Comparison of ENCODE assay signal across 22 mouse cellular contexts in the genomic region with DNA sequence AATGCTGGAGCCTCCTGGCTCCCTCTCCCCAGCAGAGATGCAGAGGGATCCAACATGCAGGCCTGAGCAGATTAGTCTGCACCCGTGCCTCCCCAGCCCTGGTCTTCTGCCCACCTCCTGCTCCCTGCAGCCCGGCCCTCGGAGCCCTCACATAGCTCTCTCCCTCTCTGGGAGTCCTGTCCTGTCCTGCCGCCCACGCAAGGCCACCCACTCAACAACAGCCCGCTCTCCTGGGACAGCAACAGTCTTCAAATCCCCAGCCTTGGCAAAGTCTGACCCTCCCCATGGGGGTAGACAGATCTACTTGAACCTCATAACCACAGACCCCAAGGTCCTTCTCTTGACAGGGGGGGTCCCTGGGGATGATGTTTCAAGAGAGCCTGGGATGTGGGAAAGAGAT. TPM values are rescaled to one million over a fixed set of nuclear protein-coding genes. Genes with fewer than 3 reads are reported as not detected.
DNase-seq lines count a peak whose midpoint lies in the region; ATAC-seq and TF ChIP-seq lines count a peak whose summit lies in the region.
"Had no signal": no experiment of that assay in that cellular context is flagged by ENCODE, and none has a peak within 500 bp of the region (broad histone marks: within the 10 kb centered on the region; RNA-seq: fewer than 3 reads in every experiment).

No protein-coding gene starts in this region.

- no peaks in the 10 kb centered on the region for H3K9me3 ChIP-seq in hindbrain, embryonic 11.5 days (ENCODE audit: control insufficient read depth, low read length)
- no peaks in the 10 kb centered on the region for H3K9me3 ChIP-seq in hindbrain, embryonic 16.5 days (ENCODE audit: control insufficient read depth, low read length)
- H3K9me3 ChIP-seq in midbrain, embryonic 10.5 days (replicated peaks), result no peaks in the 10 kb centered on the region
- no peaks in the 10 kb centered on the region for H3K9me3 ChIP-seq in midbrain, embryonic 14.5 days (ENCODE audit: control insufficient read depth, low read length)
- no peaks in the 10 kb centered on the region for H3K9me3 ChIP-seq in embryonic facial prominence, embryonic 10.5 days
- H3K9me3 ChIP-seq: liver, embryonic 15.5 days; neural tube, embryonic 12.5 days; stomach, embryonic 15.5 days had no signal

- no peak overlapping the region for H3K4me3 ChIP-seq in cerebellum, adult 2 months (replicated peaks; ENCODE audit: insufficient read depth, low read depth, low read length)
- no peak overlapping the region for H3K4me3 ChIP-seq in hindbrain, embryonic 11.5 days (ENCODE audit: low read depth, low read length)
- H3K4me3 ChIP-seq in hindbrain, embryonic 16.5 days (ENCODE audit: low read length), result no peak overlapping the region
- no peak overlapping the region for H3K4me3 ChIP-seq in midbrain, embryonic 10.5 days
- H3K4me3 ChIP-seq in midbrain, embryonic 14.5 days (replicated peaks; ENCODE audit: low read depth, low read length), result no peak overlapping the region
- H3K4me3 ChIP-seq in embryonic facial prominence, embryonic 10.5 days, result no peak overlapping the region
- H3K4me3 ChIP-seq: liver, embryonic 15.5 days; megakaryocyte, embryonic 14.5 days; neural tube, embryonic 12.5 days; stomach, embryonic 15.5 days had no signal

- H3K4me1 ChIP-seq in cerebellum, adult 2 months (ENCODE audit: control insufficient read depth, insufficient read depth, low read length), result peaks cover 48% of the 10 kb centered on the region
- H3K4me1 ChIP-seq in hindbrain, embryonic 11.5 days (replicated peaks; ENCODE audit: control insufficient read depth, insufficient read depth, low read length), result 0 out of 2 replicates have a peak, but pooled peaks cover 3% of the 10 kb centered on the region
- H3K4me1 ChIP-seq in hindbrain, embryonic 16.5 days (ENCODE audit: control insufficient read depth, insufficient read depth, low read depth, low read length), result peaks cover 10% of the 10 kb centered on the region
- peaks cover 36% of the 10 kb centered on the region for H3K4me1 ChIP-seq in midbrain, embryonic 10.5 days
- H3K4me1 ChIP-seq in midbrain, embryonic 14.5 days (ENCODE audit: control insufficient read depth, insufficient read depth, low read length), result 0 out of 2 replicates have a peak, but pooled peaks cover 6% of the 10 kb centered on the region
- H3K4me1 ChIP-seq in embryonic facial prominence, embryonic 10.5 days, result peaks cover 22% of the 10 kb centered on the region
- H3K4me1 ChIP-seq: liver, embryonic 15.5 days had no signal

- 39% methylated on average over 6 of the region's 6 CpGs for WGBS in cerebellum, adult 2 months
- 73% methylated on average over 6 of the region's 6 CpGs for WGBS in hindbrain, embryonic 11.5 days
- WGBS in hindbrain, embryonic 16.5 days, result 60% methylated on average over 6 of the region's 6 CpGs
- 70% methylated on average over 6 of the region's 6 CpGs for WGBS in midbrain, embryonic 10.5 days
- WGBS in midbrain, embryonic 14.5 days, result 52% methylated on average over 6 of the region's 6 CpGs
- WGBS in embryonic facial prominence, embryonic 10.5 days, result 59% methylated on average over 6 of the region's 6 CpGs

- DNase-seq in cerebellum, adult 2 months, result no peak
- DNase-seq in cerebellum, postnatal 4 days (ENCODE audit: low spot score in 2 of 2), result no peak
- DNase-seq in hindbrain, embryonic 11.5 days (ENCODE audit: low spot score), result no peak
- no peak for DNase-seq in midbrain, embryonic 10.5 days (ENCODE audit: low spot score)
- no peak for DNase-seq in midbrain, embryonic 14.5 days
- DNase-seq in embryonic facial prominence, embryonic 10.5 days (ENCODE audit: low spot score), result no peak
- DNase-seq: adrenal gland, postnatal 14 days; cerebellum, postnatal 10 days; gastrocnemius, postnatal 36 days; kidney, adult 2 months; layer of hippocampus, adult 9-11 months; liver; lung, postnatal 10 days; right cerebral cortex, postnatal 4 days; thymus, postnatal 25 days had no signal

- no peaks in the 10 kb centered on the region for H3K36me3 ChIP-seq in hindbrain, embryonic 11.5 days (ENCODE audit: control insufficient read depth, insufficient read depth, low read length)
- H3K36me3 ChIP-seq in hindbrain, embryonic 16.5 days (ENCODE audit: control insufficient read depth, insufficient read depth, low read length), result no peaks in the 10 kb centered on the region
- H3K36me3 ChIP-seq in midbrain, embryonic 10.5 days, result no peaks in the 10 kb centered on the region
- H3K36me3 ChIP-seq in midbrain, embryonic 14.5 days (ENCODE audit: control insufficient read depth, insufficient read depth, low read length), result no peaks in the 10 kb centered on the region
- no peaks in the 10 kb centered on the region; the same call in 1 of the 2 replicates for H3K36me3 ChIP-seq in embryonic facial prominence, embryonic 10.5 days (replicated peaks)
- H3K36me3 ChIP-seq: liver, embryonic 15.5 days; neural tube, embryonic 12.5 days; stomach, embryonic 15.5 days had no signal

- no peak overlapping the region for H3K9ac ChIP-seq in hindbrain, embryonic 11.5 days (ENCODE audit: low read depth, low read length)
- H3K9ac ChIP-seq in hindbrain, embryonic 16.5 days (ENCODE audit: low read depth, low read length), result no peak overlapping the region
- no peak overlapping the region for H3K9ac ChIP-seq in midbrain, embryonic 14.5 days (replicated peaks; ENCODE audit: low read length)
- H3K9ac ChIP-seq: liver, embryonic 15.5 days; neural tube, embryonic 12.5 days; stomach, embryonic 15.5 days had no signal

- H3K4me2 ChIP-seq in hindbrain, embryonic 11.5 days (replicated peaks; ENCODE audit: low read depth, low read length), result no peak overlapping the region
- no peak overlapping the region for H3K4me2 ChIP-seq in hindbrain, embryonic 16.5 days (ENCODE audit: low read length)
- no peak overlapping the region for H3K4me2 ChIP-seq in midbrain, embryonic 14.5 days (ENCODE audit: low read length)
- H3K4me2 ChIP-seq: liver, embryonic 15.5 days; neural tube, embryonic 12.5 days; stomach, embryonic 15.5 days had no signal

- no peak for TF ChIP-seq CTCF in cerebellum, adult 2 months (IDR thresholded peaks at IDR 0.05; ENCODE audit: borderline replicate concordance, insufficient read depth, low read depth, low read length)

- peak overlapping the region; percentile 57 for H3K27ac ChIP-seq in cerebellum, adult 2 months (ENCODE audit: insufficient read depth, low read length)
- peak overlapping the region; percentile 30; the same call in 1 of the 2 replicates for H3K27ac ChIP-seq in hindbrain, embryonic 11.5 days (ENCODE audit: low read depth, low read length)
- H3K27ac ChIP-seq in hindbrain, embryonic 16.5 days (ENCODE audit: low read depth, low read length), result no peak overlapping the region
- peak overlapping the region; percentile 34 for H3K27ac ChIP-seq in midbrain, embryonic 10.5 days (replicated peaks)
- no peak overlapping the region for H3K27ac ChIP-seq in midbrain, embryonic 14.5 days (replicated peaks; ENCODE audit: low read depth, low read length)
- H3K27ac ChIP-seq in embryonic facial prominence, embryonic 10.5 days (replicated peaks), result peak overlapping the region; percentile 35; the same call in 1 of the 2 replicates
- H3K27ac ChIP-seq: kidney, postnatal 0 days; liver, embryonic 15.5 days; neural tube, embryonic 12.5 days; stomach, embryonic 15.5 days had no signal

- ATAC-seq in hindbrain, embryonic 11.5 days (ENCODE audit: low FRiP score), result no peak
- ATAC-seq in hindbrain, embryonic 16.5 days, result no peak
- ATAC-seq in midbrain, embryonic 14.5 days (ENCODE audit: low FRiP score, low TSS enrichment), result no peak
- ATAC-seq in erythroid progenitor cell, adult 5-6 weeks (replicated peaks; ENCODE audit: low FRiP score, poor library complexity, severe bottlenecking), result no peak

- no peaks in the 10 kb centered on the region for H3K27me3 ChIP-seq in cerebellum, adult 2 months (ENCODE audit: control insufficient read depth, insufficient read depth, low read length)
- no peaks in the 10 kb centered on the region for H3K27me3 ChIP-seq in hindbrain, embryonic 11.5 days (ENCODE audit: control insufficient read depth, insufficient read depth, low read length)
- no peaks in the 10 kb centered on the region for H3K27me3 ChIP-seq in hindbrain, embryonic 16.5 days (replicated peaks; ENCODE audit: control insufficient read depth, insufficient read depth, low read length)
- H3K27me3 ChIP-seq in midbrain, embryonic 10.5 days (ENCODE audit: low read depth, poor library complexity, severe bottlenecking), result no peaks in the 10 kb centered on the region; the same call in 1 of the 2 replicates
- no peaks in the 10 kb centered on the region for H3K27me3 ChIP-seq in midbrain, embryonic 14.5 days (ENCODE audit: control insufficient read depth, insufficient read depth, low read length)
- H3K27me3 ChIP-seq in embryonic facial prominence, embryonic 10.5 days (replicated peaks; ENCODE audit: low read depth, poor library complexity, severe bottlenecking), result no peaks in the 10 kb centered on the region; the same call in 1 of the 2 replicates
- H3K27me3 ChIP-seq: liver, embryonic 15.5 days; neural tube, embryonic 12.5 days; stomach, embryonic 15.5 days had no signal

- TF ChIP-seq POLR2A in cerebellum, adult 2 months (IDR thresholded peaks at IDR 0.05; ENCODE audit: borderline replicate concordance, insufficient read depth, low read length), result no peak

RNA-seq across cellular contexts. Expression of a gene that starts 39.7 kb away (rescaled TPM):
- 2.2 and 3.0 TPM in 2 replicates for polyA plus RNA-seq in cerebellum, adult 2 months (2012; rRNA removed)
- polyA plus RNA-seq in hindbrain, embryonic 11.5 days (2014; fragmentation: Nextera tagmentation; extraction: Ambion mirVana), result 1.1 and 3.1 TPM in 2 replicates
- polyA plus RNA-seq in hindbrain, embryonic 16.5 days (2015; fragmentation: Nextera tagmentation; extraction: Ambion mirVana), result 1.2 and 1.6 TPM in 2 replicates
- 0.58 and 1.1 TPM in 2 replicates for polyA plus RNA-seq in midbrain, embryonic 10.5 days (2016; fragmentation: Nextera tagmentation; extraction: Ambion mirVana)
- 1.2 and 2.1 TPM in 2 replicates for polyA plus RNA-seq in midbrain, embryonic 14.5 days (2014; fragmentation: Nextera tagmentation; extraction: Ambion mirVana)
- 0.41 and 0.69 TPM in 2 replicates for polyA plus RNA-seq in embryonic facial prominence, embryonic 10.5 days (2016; fragmentation: Nextera tagmentation; extraction: Ambion mirVana)
- total RNA-seq in erythroid progenitor cell, adult 5-6 weeks (2015; ENCODE audit: low replicate concordance), result 2.2 and 3.4 TPM in 2 replicates
- 1.5 and 8.7 TPM in 2 replicates for total RNA-seq in erythroid progenitor cell, adult 5-6 weeks (2017; ENCODE audit: low replicate concordance)

Comparison
In these comparisons a context has a peak if more than half of its experiments do, and no peak if none do; other contexts are left out.
1. H3K27ac ChIP-seq: peak in cerebellum, adult 2 months (single experiment), hindbrain, embryonic 11.5 days (single experiment), midbrain, embryonic 10.5 days (single experiment) and embryonic facial prominence, embryonic 10.5 days (single experiment); none in hindbrain, embryonic 16.5 days (single experiment) and midbrain, embryonic 14.5 days (single experiment).